Mouse (Mus musculus): ENCODE measurements around the gene Gm21974. TPM values are rescaled to one million over a fixed set of nuclear protein-coding genes. Genes with fewer than 3 reads are reported as not detected.
A peak's percentile ranks its signal among the peaks of the same experiment; 100 is the strongest.

Gene Gm21974
- polyA plus RNA-seq, 1 experiment: not detected

GRCm38 (mm10) chr7:127927726-127928125, 32.5 kb upstream of the Gm21974 start:
- no peak overlapping the region for H3K27ac ChIP-seq (ENCODE audit: control insufficient read depth, insufficient read depth, low read length)
- H3K36me3 ChIP-seq (ENCODE audit: control insufficient read depth, insufficient read depth, low read length): peaks cover 18% of the 10 kb centered on the region
- WGBS: 95% methylated on average over 11 of the region's 11 CpGs
- no peak overlapping the region for H3K4me3 ChIP-seq (ENCODE audit: control insufficient read depth, insufficient read depth, low read length)
- no peaks in the 10 kb centered on the region for H3K27me3 ChIP-seq (ENCODE audit: control insufficient read depth, insufficient read depth, low read length)
- TF ChIP-seq POLR2A (IDR thresholded peaks at IDR 0.05; ENCODE audit: control insufficient read depth, extremely low read depth, insufficient read depth, low read length, poor library complexity): no peak
- TF ChIP-seq CTCF (IDR thresholded peaks at IDR 0.05; ENCODE audit: borderline replicate concordance, control insufficient read depth, extremely low read depth, insufficient read depth, low read length, poor library complexity): no peak
- H3K4me1 ChIP-seq (replicated peaks; ENCODE audit: control insufficient read depth, insufficient read depth, low read length): peaks cover 4% of the 10 kb centered on the region; the same call in 1 of the 2 replicates
- no peak for DNase-seq

DNA sequence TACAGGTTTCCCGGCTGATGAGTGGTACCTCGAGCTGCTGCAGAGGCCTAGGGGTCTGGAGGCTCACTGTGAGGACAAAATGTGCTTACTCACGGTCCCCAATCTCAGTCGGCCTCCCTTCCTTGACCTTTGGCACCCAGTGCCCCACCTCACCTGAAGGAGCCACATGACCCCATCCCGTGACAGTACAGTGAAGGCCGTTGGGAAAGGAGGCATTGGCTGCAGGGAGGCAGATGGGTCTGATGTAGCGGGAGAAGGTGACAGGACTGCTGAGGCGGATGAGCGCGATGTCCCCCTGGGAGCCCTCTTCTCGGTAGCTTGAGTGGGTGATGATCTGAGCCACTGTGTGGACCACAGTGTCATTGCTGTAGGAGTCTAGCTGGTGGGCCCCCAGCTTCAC, 31.6 kb upstream of the Gm21974 start:
- H3K27ac ChIP-seq (ENCODE audit: control insufficient read depth, insufficient read depth, low read length): no peak overlapping the region
- TF ChIP-seq CTCF (IDR thresholded peaks at IDR 0.05; ENCODE audit: borderline replicate concordance, control insufficient read depth, extremely low read depth, insufficient read depth, low read length, poor library complexity) (no peak), POLR2A (IDR thresholded peaks at IDR 0.05; ENCODE audit: control insufficient read depth, extremely low read depth, insufficient read depth, low read length, poor library complexity) (no peak)
- H3K4me1 ChIP-seq (replicated peaks; ENCODE audit: control insufficient read depth, insufficient read depth, low read length): peaks cover 7% of the 10 kb centered on the region; the same call in 1 of the 2 replicates
- H3K36me3 ChIP-seq (ENCODE audit: control insufficient read depth, insufficient read depth, low read length): peaks cover 18% of the 10 kb centered on the region
- H3K4me3 ChIP-seq (ENCODE audit: control insufficient read depth, insufficient read depth, low read length): no peak overlapping the region
- 97% methylated on average over 11 of the region's 11 CpGs for WGBS
- no peak for DNase-seq
- no peaks in the 10 kb centered on the region for H3K27me3 ChIP-seq (ENCODE audit: control insufficient read depth, insufficient read depth, low read length)

GRCm38 (mm10) chr7:127926066-127926465, 30.8 kb upstream of the Gm21974 start:
- no peak overlapping the region for H3K27ac ChIP-seq (ENCODE audit: control insufficient read depth, insufficient read depth, low read length)
- TF ChIP-seq CTCF (IDR thresholded peaks at IDR 0.05; ENCODE audit: borderline replicate concordance, control insufficient read depth, extremely low read depth, insufficient read depth, low read length, poor library complexity) (no peak), POLR2A (IDR thresholded peaks at IDR 0.05; ENCODE audit: control insufficient read depth, extremely low read depth, insufficient read depth, low read length, poor library complexity) (no peak)
- 97% methylated on average over 8 of the region's 8 CpGs for WGBS
- no peak overlapping the region for H3K4me3 ChIP-seq (ENCODE audit: control insufficient read depth, insufficient read depth, low read length)
- H3K27me3 ChIP-seq (ENCODE audit: control insufficient read depth, insufficient read depth, low read length): no peaks in the 10 kb centered on the region
- DNase-seq: no peak
- peaks cover 18% of the 10 kb centered on the region for H3K36me3 ChIP-seq (ENCODE audit: control insufficient read depth, insufficient read depth, low read length)
- H3K4me1 ChIP-seq (replicated peaks; ENCODE audit: control insufficient read depth, insufficient read depth, low read length): 0 out of 2 replicates have a peak, but pooled peaks cover 3% of the 10 kb centered on the region

- Histone ChIP-seq H3K4me1 (replicated peaks; ENCODE audit: control insufficient read depth, insufficient read depth, low read length) (0 out of 2 replicates have a peak, but pooled peaks cover 3% of the 10 kb centered on the region), H3K27me3 (ENCODE audit: control insufficient read depth, insufficient read depth, low read length) (no peaks in the 10 kb centered on the region), H3K36me3 (ENCODE audit: control insufficient read depth, insufficient read depth, low read length) (peaks cover 18% of the 10 kb centered on the region), H3K27ac (ENCODE audit: control insufficient read depth, insufficient read depth, low read length) (no peak overlapping the region), H3K4me3 (ENCODE audit: control insufficient read depth, insufficient read depth, low read length) (no peak overlapping the region)
- TF ChIP-seq CTCF (IDR thresholded peaks at IDR 0.05; ENCODE audit: borderline replicate concordance, control insufficient read depth, extremely low read depth, insufficient read depth, low read length, poor library complexity): no peak
- TF ChIP-seq POLR2A (IDR thresholded peaks at IDR 0.05; ENCODE audit: control insufficient read depth, extremely low read depth, insufficient read depth, low read length, poor library complexity): no peak
- 98% methylated on average over 5 of the region's 5 CpGs for WGBS
- DNase-seq: no peak
Measured at GRCm38 (mm10) chr7:127925252-127925651, 30.0 kb upstream of the Gm21974 start.

GRCm38 (mm10) chr7:127923714-127924113, 28.5 kb upstream of the Gm21974 start:
- no peak overlapping the region for H3K4me3 ChIP-seq (ENCODE audit: control insufficient read depth, insufficient read depth, low read length)
- no peaks in the 10 kb centered on the region for H3K27me3 ChIP-seq (ENCODE audit: control insufficient read depth, insufficient read depth, low read length)
- no peak overlapping the region for H3K27ac ChIP-seq (ENCODE audit: control insufficient read depth, insufficient read depth, low read length)
- DNase-seq: no peak
- TF ChIP-seq CTCF (IDR thresholded peaks at IDR 0.05; ENCODE audit: borderline replicate concordance, control insufficient read depth, extremely low read depth, insufficient read depth, low read length, poor library complexity) (no peak), POLR2A (IDR thresholded peaks at IDR 0.05; ENCODE audit: control insufficient read depth, extremely low read depth, insufficient read depth, low read length, poor library complexity) (no peak)
- H3K36me3 ChIP-seq (ENCODE audit: control insufficient read depth, insufficient read depth, low read length): peaks cover 18% of the 10 kb centered on the region
- H3K4me1 ChIP-seq (replicated peaks; ENCODE audit: control insufficient read depth, insufficient read depth, low read length): 0 out of 2 replicates have a peak, but pooled peaks cover 3% of the 10 kb centered on the region
- 98% methylated on average over 5 of the region's 5 CpGs for WGBS

DNA sequence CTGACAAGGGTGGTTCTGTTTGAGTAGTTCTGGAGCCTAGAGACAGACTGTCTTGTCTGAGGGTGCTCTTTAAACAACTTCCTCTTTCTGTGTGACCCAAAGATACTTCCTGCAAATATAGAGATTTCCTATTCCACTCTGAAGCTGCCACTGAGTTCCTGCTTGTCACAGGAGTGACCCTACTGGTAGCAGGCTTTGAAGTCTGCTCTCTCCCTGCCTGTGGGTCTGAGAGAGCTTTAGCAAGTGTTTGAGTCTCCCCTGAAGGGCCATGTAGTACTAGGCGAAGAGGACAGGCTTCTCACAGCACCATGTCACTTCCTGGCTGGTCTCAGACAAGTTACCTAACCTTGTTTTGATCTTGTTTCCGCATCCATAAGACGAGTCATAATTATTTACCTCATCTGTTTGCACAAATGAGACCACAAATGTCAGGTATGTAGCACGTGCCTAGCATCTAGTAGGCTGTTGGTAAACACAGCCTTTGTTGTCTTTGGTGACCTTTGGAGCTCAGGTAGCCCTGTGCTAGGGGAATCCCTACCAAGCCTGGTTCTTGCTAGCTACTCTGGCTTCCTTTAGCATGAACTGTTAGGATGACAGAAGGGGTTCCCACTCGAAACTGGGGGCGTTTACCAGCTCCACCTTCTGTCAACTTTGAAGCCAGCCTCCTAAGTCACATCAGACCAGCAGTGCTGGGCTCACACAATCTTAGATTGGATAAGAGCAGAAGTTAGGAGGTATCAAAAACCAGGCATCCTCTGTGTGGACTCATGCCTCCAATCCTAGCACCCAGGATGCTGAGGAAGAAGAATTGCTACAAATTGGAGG, 27.4 kb upstream of the Gm21974 start:
- Histone ChIP-seq H3K36me3 (ENCODE audit: control insufficient read depth, insufficient read depth, low read length) (peaks cover 18% of the 10 kb centered on the region), H3K4me1 (replicated peaks; ENCODE audit: control insufficient read depth, insufficient read depth, low read length) (0 out of 2 replicates have a peak, but pooled peaks cover 3% of the 10 kb centered on the region), H3K4me3 (ENCODE audit: control insufficient read depth, insufficient read depth, low read length) (no peak overlapping the region), H3K27me3 (ENCODE audit: control insufficient read depth, insufficient read depth, low read length) (no peaks in the 10 kb centered on the region), H3K27ac (ENCODE audit: control insufficient read depth, insufficient read depth, low read length) (peak overlapping the region; percentile 41)
- WGBS: 54% methylated on average over 6 of the region's 6 CpGs
- TF ChIP-seq CTCF (IDR thresholded peaks at IDR 0.05; ENCODE audit: borderline replicate concordance, control insufficient read depth, extremely low read depth, insufficient read depth, low read length, poor library complexity): no peak
- DNase-seq: no peak

Measured in thymus, adult 2 months (tissue).